Mouse (Mus musculus) hindbrain, embryonic 12.5 days (tissue): Measurements from ENCODE around the gene Rbfox2. TPM values are rescaled to one million over a fixed set of nuclear protein-coding genes. Genes with fewer than 3 reads are reported as not detected.

Experiments used
- ATAC-seq: fragments of 200-750 bp; cut with Nextera tagmentation; 2 replicates; pipeline ENCODE4 v1.8.0; 2017; ENCODE audit warnings: moderate TSS enrichment; ENCODE audit not compliant: low FRiP score
- H3K27ac ChIP-seq: fragments of 300-500 bp; sonication (generic); 2 replicates; pipeline ENCODE4 v1.5.1; 2016; ENCODE audit warnings: mild to moderate bottlenecking
- H3K27me3 ChIP-seq: fragments of 300-500 bp; sonication (generic); 2 replicates; pipeline ENCODE4 v1.6.1; 2016; ENCODE audit warnings: mild to moderate bottlenecking
- H3K36me3 ChIP-seq: fragments of 300-500 bp; sonication (generic); 2 replicates; pipeline ENCODE4 v1.6.1; 2016; ENCODE audit warnings: mild to moderate bottlenecking
- H3K4me1 ChIP-seq: fragments of 300-500 bp; sonication (generic); 2 replicates; pipeline ENCODE4 v1.6.1; 2016
- H3K4me2 ChIP-seq: fragments of 300-500 bp; sonication (generic); replicated peaks from 2 replicates; pipeline ENCODE4 v1.6.1; 2016; ENCODE audit warnings: mild to moderate bottlenecking
- H3K4me3 ChIP-seq: fragments of 300-500 bp; sonication (generic); 2 replicates; pipeline ENCODE4 v1.5.1; 2016; ENCODE audit warnings: mild to moderate bottlenecking
- H3K9ac ChIP-seq: fragments of 300-500 bp; sonication (generic); 2 replicates; pipeline ENCODE4 v1.6.1; 2016; ENCODE audit warnings: mild to moderate bottlenecking, moderate library complexity
- H3K9me3 ChIP-seq: fragments of 300-500 bp; sonication (generic); replicated peaks from 2 replicates; pipeline ENCODE4 v1.6.1; 2016; ENCODE audit warnings: mild to moderate bottlenecking
- WGBS: fragments of 180-500 bp; shearing (Covaris S2); methylation state at CpG from one replicate; pipeline ENCODE4 v1.1.7; 2016; 5-methylcytosine and 5-hydroxymethylcytosine counted together
- polyA plus RNA-seq: library from polyadenylated mRNA; unstranded; fragments of >200 nt; fragmentation: Nextera tagmentation; extraction: Ambion mirVana; gene quantifications from 2 replicates; pipeline ENCODE4 v1.2.1, GENCODE M21; 2016

The Rbfox2 gene
- polyA plus RNA-seq, 1 experiment from 2014 or later: 156 TPM

DNA sequence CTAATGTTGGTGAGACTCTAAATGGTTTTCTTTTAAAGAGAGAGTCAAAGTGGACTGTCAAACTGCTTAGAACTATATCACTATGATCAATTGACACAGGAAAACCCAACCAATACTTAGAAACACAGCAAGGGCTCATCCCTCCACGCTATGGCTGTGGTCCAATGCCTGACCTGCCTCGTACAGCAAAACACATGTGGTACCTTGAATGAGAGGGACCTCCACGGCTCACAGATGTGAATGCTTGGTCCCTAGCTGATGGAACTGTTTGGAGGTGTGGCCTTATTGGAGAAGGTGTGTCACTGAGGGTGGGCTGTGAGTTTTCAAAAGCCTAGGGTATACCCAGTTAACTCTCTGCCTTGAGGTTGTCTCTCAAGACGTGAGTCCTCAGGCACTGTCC is 159.9 kb downstream of the Rbfox2 start:
- Histone ChIP-seq H3K4me2 (no peak overlapping the region), H3K9ac (no peak overlapping the region), H3K36me3 (0 out of 2 replicates have a peak, but pooled peaks cover 2% of the 10 kb centered on the region), H3K27ac (no peak overlapping the region), H3K4me1 (peaks cover 51% of the 10 kb centered on the region), H3K27me3 (no peaks in the 10 kb centered on the region), H3K4me3 (no peak overlapping the region), H3K9me3 (no peaks in the 10 kb centered on the region)
- no peak for ATAC-seq
- 81% methylated on average over 4 of the region's 4 CpGs for WGBS

DNA sequence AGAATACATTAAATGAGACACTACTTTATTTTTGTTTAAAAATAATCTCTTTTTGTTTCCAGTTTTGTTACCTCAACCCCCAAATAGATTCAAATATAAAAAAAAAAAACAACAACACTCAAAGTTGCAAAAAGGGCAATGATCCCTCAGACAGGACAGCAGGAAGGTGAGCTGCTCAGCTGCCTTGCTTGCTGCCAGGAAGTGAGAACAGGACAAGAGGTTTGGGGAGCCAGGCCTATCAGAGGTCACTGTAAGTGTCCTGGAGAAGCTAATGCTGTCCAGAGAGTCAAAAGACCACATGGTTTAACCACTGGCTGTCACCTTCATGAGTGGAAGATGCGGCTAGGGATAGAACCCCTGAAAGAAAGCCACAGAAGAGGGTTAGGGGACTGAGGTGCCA is 161.8 kb downstream of the Rbfox2 start:
- Histone ChIP-seq H3K4me3 (no peak overlapping the region), H3K4me1 (peaks cover 46% of the 10 kb centered on the region), H3K9me3 (no peaks in the 10 kb centered on the region), H3K4me2 (no peak overlapping the region), H3K9ac (no peak overlapping the region), H3K36me3 (0 out of 2 replicates have a peak, but pooled peaks cover 2% of the 10 kb centered on the region), H3K27ac (no peak overlapping the region), H3K27me3 (no peaks in the 10 kb centered on the region)
- no peak for ATAC-seq
- 93% methylated on average over 1 of the region's 1 CpGs for WGBS

DNA sequence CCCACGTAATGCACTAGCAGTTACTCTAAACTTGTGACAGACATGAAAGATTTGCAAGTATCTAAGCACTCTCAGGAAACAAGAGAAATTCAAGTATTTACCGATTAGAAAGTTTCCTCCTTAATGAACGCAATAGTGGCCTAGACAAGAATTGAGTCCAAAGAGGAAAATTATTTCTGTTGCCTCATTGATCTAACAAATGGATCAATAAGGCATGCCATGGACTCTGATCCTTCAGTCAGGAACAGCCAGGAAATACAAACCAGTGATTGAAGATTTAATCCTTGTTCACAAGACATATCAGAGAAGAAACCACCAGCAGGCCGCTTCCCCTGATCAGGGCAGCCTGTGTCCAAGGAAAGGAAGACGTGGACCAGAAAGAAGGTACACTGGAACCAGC is 164.0 kb downstream of the Rbfox2 start:
- ATAC-seq: no peak
- no peak overlapping the region for H3K27ac ChIP-seq
- no peak overlapping the region for H3K4me3 ChIP-seq
- no peaks in the 10 kb centered on the region for H3K27me3 ChIP-seq
- no peaks in the 10 kb centered on the region for H3K36me3 ChIP-seq
- H3K9me3 ChIP-seq: no peaks in the 10 kb centered on the region
- H3K9ac ChIP-seq: no peak overlapping the region
- 90% methylated on average over 5 of the region's 5 CpGs for WGBS
- no peak overlapping the region for H3K4me2 ChIP-seq
- H3K4me1 ChIP-seq: peaks cover 38% of the 10 kb centered on the region

DNA sequence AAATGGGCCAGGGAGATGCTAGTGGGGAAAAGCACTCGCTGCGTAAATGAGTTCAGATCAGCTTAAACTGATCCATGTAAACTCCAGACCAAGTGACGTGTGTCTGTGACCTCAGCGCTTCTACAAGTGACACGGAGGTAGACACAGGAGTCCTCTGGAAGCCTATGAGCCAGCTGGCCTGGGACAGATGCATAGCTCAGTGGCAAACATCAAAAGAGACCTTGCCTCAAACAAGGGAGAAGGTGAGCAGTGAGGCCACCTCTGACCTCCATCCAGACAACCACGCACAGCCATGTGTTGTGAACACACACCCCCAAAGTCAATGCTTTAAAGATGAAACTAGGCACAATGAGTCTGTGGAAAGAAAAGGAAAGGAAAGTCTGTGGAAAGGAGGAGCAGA is 164.5 kb downstream of the Rbfox2 start:
- no peak overlapping the region for H3K4me2 ChIP-seq
- 73% methylated on average over 6 of the region's 6 CpGs for WGBS
- H3K9ac ChIP-seq: no peak overlapping the region
- no peak overlapping the region for H3K4me3 ChIP-seq
- H3K4me1 ChIP-seq: peaks cover 38% of the 10 kb centered on the region
- no peaks in the 10 kb centered on the region for H3K27me3 ChIP-seq
- no peaks in the 10 kb centered on the region for H3K9me3 ChIP-seq
- ATAC-seq: no peak
- H3K27ac ChIP-seq: no peak overlapping the region
- H3K36me3 ChIP-seq: no peaks in the 10 kb centered on the region

GRCm38 (mm10) chr15:77141711-77142110 is 165.1 kb downstream of the Rbfox2 start:
- peaks cover 32% of the 10 kb centered on the region for H3K4me1 ChIP-seq
- ATAC-seq: no peak
- no peaks in the 10 kb centered on the region for H3K27me3 ChIP-seq
- H3K36me3 ChIP-seq: no peaks in the 10 kb centered on the region
- no peaks in the 10 kb centered on the region for H3K9me3 ChIP-seq
- H3K27ac ChIP-seq: no peak overlapping the region
- H3K4me3 ChIP-seq: no peak overlapping the region
- no peak overlapping the region for H3K4me2 ChIP-seq
- no peak overlapping the region for H3K9ac ChIP-seq
- WGBS: 74% methylated on average over 4 of the region's 4 CpGs

DNA sequence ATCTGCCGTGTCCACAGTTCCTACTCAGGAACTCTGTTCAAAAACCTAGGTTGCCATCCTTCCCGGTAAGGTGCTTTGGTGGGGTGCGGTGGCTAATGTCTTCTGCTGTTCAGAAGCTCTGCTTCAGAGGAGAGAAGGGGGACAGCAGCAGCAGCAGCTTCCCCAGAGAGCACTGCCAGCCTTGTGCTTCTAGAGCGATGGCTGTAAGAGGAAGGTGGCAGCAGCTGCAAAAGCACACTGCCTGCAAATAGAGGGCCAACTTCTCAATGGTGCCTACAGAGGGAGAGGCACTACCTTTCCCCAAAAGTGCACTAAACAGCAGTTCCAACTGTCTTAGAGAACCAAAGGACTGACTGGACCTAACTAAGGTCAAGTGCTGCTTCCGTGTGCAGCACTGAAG is 168.5 kb downstream of the Rbfox2 start:
- Histone ChIP-seq H3K9me3 (0 out of 2 replicates have a peak, but pooled peaks cover 4% of the 10 kb centered on the region), H3K4me1 (peaks cover 17% of the 10 kb centered on the region), H3K4me2 (no peak overlapping the region), H3K27me3 (no peaks in the 10 kb centered on the region), H3K4me3 (no peak overlapping the region), H3K27ac (no peak overlapping the region), H3K9ac (no peak overlapping the region), H3K36me3 (peaks cover 13% of the 10 kb centered on the region)
- no peak for ATAC-seq
- 76% methylated on average over 5 of the region's 5 CpGs for WGBS

DNA sequence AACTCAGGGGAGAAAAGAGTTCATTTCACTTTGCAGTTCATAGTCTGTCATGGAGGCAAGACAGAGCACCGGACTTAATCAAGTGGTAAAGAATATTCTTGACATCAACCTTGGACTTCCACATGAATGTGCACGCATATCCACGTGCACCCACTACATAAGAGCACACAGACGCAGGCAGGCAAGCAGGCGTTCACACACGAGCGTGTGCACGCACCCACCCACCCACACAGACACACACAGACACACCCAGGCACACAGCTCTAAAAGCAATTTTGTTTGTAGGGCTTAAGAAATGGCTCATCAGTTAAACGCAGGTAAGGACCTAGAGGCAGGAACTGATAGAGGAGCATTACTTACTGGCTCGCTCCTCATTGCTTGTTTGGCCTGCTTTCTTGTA is 172.3 kb downstream of the Rbfox2 start:
- no peaks in the 10 kb centered on the region for H3K27me3 ChIP-seq
- H3K27ac ChIP-seq: no peak overlapping the region
- 96% methylated on average over 10 of the region's 10 CpGs for WGBS
- 0 out of 2 replicates have a peak, but pooled peaks cover 4% of the 10 kb centered on the region for H3K9me3 ChIP-seq
- H3K9ac ChIP-seq: no peak overlapping the region
- H3K4me3 ChIP-seq: no peak overlapping the region
- H3K36me3 ChIP-seq: peaks cover 37% of the 10 kb centered on the region
- H3K4me1 ChIP-seq: 0 out of 2 replicates have a peak, but pooled peaks cover 4% of the 10 kb centered on the region
- no peak overlapping the region for H3K4me2 ChIP-seq
- no peak for ATAC-seq

GRCm38 (mm10) chr15:77129154-77129553 is 177.7 kb downstream of the Rbfox2 start:
- 83% methylated on average over 8 of the region's 8 CpGs for WGBS
- Histone ChIP-seq H3K9ac (no peak overlapping the region), H3K4me3 (no peak overlapping the region), H3K4me1 (no peaks in the 10 kb centered on the region; the same call in 1 of the 2 replicates), H3K36me3 (peaks cover 34% of the 10 kb centered on the region), H3K27ac (no peak overlapping the region), H3K27me3 (no peaks in the 10 kb centered on the region), H3K4me2 (no peak overlapping the region), H3K9me3 (0 out of 2 replicates have a peak, but pooled peaks cover under 1% of the 10 kb centered on the region)
- ATAC-seq: no peak

- no peak overlapping the region for H3K4me3 ChIP-seq
- no peaks in the 10 kb centered on the region; the same call in 1 of the 2 replicates for H3K4me1 ChIP-seq
- ATAC-seq: no peak
- H3K9me3 ChIP-seq: no peaks in the 10 kb centered on the region
- WGBS: 83% methylated on average over 2 of the region's 2 CpGs
- H3K36me3 ChIP-seq: peaks cover 31% of the 10 kb centered on the region
- H3K9ac ChIP-seq: no peak overlapping the region
- H3K27ac ChIP-seq: no peak overlapping the region
- H3K27me3 ChIP-seq: no peaks in the 10 kb centered on the region
- no peak overlapping the region for H3K4me2 ChIP-seq
These were observed 179.1 kb downstream of the Rbfox2 start for GRCm38 (mm10) chr15:77127737-77128136.

GRCm38 (mm10) chr15:77126674-77127073 is 180.1 kb downstream of the Rbfox2 start:
- Histone ChIP-seq H3K27me3 (no peaks in the 10 kb centered on the region), H3K4me2 (no peak overlapping the region), H3K36me3 (peaks cover 20% of the 10 kb centered on the region), H3K27ac (no peak overlapping the region), H3K4me1 (no peaks in the 10 kb centered on the region; the same call in 1 of the 2 replicates), H3K9me3 (no peaks in the 10 kb centered on the region), H3K4me3 (no peak overlapping the region), H3K9ac (no peak overlapping the region)
- WGBS: 94% methylated on average over 3 of the region's 3 CpGs
- ATAC-seq: no peak

DNA sequence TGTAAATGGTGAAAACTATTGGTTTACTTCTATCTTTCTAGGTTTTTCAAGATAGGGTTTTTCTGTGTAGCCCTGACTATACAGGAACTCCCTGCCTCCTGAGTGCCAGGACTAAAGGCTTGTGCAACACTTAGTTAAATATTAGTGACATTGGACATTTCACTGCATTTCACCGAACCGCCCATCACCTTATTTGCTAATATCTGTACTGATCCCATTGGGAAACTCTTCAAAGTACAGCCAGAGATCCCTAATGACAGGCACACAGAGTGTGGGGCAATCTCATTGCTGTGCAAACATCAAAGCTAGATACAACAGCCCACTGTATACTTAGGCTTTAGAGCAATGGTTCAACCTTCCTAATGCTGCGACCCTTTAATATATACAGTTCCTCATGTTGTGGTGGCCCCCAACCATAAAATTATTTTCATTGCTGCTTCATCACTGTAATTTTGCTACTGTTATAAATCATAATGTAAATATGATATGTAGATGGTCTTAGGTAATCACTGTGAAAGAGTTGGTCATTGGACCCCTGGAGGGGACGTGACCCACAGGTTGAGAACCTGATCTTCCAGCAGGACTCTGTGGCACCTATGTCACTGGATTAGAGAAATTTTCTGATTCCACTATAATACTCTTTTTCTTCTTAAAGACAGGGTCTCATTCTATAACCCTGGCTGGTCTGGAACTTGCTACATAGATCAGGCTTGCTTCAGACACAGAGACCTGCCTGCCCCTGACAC is 182.3 kb downstream of the Rbfox2 start:
- peaks cover 10% of the 10 kb centered on the region; the same call in 1 of the 2 replicates for H3K36me3 ChIP-seq
- 94% methylated on average over 4 of the region's 4 CpGs for WGBS
- no peak overlapping the region for H3K27ac ChIP-seq
- no peaks in the 10 kb centered on the region; the same call in 1 of the 2 replicates for H3K4me1 ChIP-seq
- no peaks in the 10 kb centered on the region for H3K27me3 ChIP-seq
- no peak overlapping the region for H3K4me3 ChIP-seq
- H3K9ac ChIP-seq: no peak overlapping the region
- no peak for ATAC-seq
- no peaks in the 10 kb centered on the region for H3K9me3 ChIP-seq
- H3K4me2 ChIP-seq: no peak overlapping the region

DNA sequence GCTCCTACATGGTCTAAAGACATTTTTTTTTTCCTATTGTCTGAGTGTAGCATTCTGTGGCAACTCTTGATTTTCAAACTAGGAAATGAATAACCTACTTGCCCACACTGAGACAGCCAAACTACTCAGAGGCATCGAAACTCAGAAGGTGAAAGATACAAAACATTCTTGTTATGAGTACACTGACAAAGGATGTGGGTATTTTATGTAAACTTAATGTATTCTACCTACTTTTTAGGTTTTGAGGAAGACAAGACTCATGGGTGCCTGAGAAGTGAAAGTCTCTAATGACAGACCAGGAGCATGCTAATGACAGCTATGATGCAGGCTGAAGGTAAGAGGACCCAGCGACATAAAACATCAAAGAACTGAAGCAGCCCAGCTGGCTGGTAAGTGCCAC is 184.0 kb downstream of the Rbfox2 start:
- peaks cover 3% of the 10 kb centered on the region for H3K4me1 ChIP-seq
- no peak overlapping the region for H3K4me2 ChIP-seq
- no peak overlapping the region for H3K27ac ChIP-seq
- peaks cover 8% of the 10 kb centered on the region; the same call in 1 of the 2 replicates for H3K36me3 ChIP-seq
- H3K9me3 ChIP-seq: no peaks in the 10 kb centered on the region
- 81% methylated on average over 2 of the region's 2 CpGs for WGBS
- no peak for ATAC-seq
- H3K27me3 ChIP-seq: no peaks in the 10 kb centered on the region
- H3K4me3 ChIP-seq: no peak overlapping the region
- H3K9ac ChIP-seq: no peak overlapping the region

DNA sequence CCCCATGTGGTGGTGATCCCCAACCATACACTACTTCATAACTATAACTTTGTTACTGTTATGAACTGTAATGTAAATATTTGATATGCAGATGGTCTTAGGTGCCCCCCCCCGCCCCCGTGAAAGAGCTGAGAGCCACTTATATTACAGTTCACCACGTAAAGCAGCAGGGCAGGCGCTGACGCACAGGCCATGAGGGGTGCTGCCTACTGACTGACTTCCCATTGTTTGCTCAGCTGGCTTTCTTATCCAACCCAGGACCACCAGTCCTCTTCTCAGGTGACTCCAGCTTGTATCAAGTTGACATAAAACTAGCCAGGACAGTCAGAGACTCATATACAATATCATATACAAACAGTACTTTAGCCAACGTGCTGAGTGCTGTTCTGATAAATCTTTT is 184.6 kb downstream of the Rbfox2 start:
- Histone ChIP-seq H3K36me3 (peaks cover 8% of the 10 kb centered on the region; the same call in 1 of the 2 replicates), H3K4me2 (no peak overlapping the region), H3K9ac (no peak overlapping the region), H3K27ac (no peak overlapping the region), H3K4me1 (peaks cover 7% of the 10 kb centered on the region), H3K9me3 (no peaks in the 10 kb centered on the region), H3K4me3 (no peak overlapping the region), H3K27me3 (no peaks in the 10 kb centered on the region)
- no peak for ATAC-seq
- 73% methylated on average over 6 of the region's 6 CpGs for WGBS
